Mouse (Mus musculus) layer of hippocampus, adult 11-12 months (tissue): ENCODE results near the gene Eapp.

Experiments
- DNase-seq: peaks from one replicate; pipeline ENCODE4 v3.0.0; 2022; ENCODE audit warnings: low spot score

Eapp gene

DNA sequence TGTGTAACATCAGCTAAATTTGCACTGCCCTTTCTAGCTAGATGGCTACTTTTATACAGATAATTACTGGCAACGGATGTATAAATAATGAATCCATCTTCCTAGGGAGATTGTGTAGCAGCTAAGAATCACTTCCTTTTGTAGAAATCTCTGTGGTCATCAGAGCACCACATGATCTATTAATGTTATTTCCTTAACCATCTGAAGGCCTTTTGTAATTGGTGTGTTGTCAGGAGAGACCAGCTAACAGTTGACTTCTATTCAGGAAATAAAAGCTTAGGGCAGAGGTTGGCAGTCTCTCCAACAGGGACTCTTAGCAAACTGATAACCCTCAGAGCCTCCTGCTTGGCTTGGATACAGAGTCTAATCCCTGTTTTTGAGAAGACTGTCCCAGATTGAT, 58.7 kb downstream of the Eapp start:
- DNase-seq: no peak

DNA sequence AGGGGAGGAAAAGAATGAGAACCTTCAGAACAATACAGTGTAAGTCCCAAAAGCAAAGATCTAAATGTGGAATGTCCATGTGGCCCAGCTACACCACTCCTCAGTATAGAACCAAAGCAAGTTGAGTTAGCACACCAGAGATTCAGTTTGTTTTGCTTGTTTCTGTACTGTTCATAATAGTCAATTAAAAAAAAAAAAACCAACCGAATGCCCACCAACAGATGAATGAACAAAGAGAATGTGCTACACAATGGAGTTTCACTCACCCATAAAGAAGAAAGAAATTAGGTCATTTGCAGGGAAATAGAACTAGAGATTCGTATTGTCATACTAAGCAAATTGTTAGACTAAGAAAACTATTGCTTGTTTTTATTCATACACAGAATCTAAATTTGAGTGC, 63.6 kb downstream of the Eapp start:
- DNase-seq: no peak

DNA sequence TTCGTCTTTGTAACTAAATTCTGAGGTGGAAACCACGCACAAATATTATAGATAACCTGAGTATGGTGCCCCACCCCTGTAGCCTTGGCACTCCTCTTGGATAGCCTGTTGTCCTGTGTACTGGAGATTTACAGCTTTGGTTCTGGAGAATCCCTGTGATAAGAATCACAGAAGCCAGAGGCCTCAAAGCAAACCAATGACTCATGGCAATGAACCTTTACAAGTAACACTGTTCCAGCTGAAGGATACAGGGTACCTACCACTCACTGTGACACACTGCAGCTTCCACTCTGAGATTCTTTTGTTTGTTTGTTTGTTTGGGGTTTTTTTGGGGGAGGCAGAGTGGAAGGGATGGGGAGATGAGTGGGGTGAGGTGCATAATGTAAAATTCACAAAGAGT, 73.8 kb downstream of the Eapp start:
- no peak for DNase-seq
